Mouse (Mus musculus): ENCODE measurements around the gene Dhdh. TPM values are rescaled to one million over a fixed set of nuclear protein-coding genes. Genes with fewer than 3 reads are reported as not detected.
"Not testable (repeated sequence)": the region's sequence is repeated elsewhere in the genome, so short reads cannot be mapped to it uniquely, and the experiment has no call there.

Gene Dhdh
- total RNA-seq (2017), result 7.0 to 8.3 TPM (median 7.5 TPM) in 3 replicates

DNA sequence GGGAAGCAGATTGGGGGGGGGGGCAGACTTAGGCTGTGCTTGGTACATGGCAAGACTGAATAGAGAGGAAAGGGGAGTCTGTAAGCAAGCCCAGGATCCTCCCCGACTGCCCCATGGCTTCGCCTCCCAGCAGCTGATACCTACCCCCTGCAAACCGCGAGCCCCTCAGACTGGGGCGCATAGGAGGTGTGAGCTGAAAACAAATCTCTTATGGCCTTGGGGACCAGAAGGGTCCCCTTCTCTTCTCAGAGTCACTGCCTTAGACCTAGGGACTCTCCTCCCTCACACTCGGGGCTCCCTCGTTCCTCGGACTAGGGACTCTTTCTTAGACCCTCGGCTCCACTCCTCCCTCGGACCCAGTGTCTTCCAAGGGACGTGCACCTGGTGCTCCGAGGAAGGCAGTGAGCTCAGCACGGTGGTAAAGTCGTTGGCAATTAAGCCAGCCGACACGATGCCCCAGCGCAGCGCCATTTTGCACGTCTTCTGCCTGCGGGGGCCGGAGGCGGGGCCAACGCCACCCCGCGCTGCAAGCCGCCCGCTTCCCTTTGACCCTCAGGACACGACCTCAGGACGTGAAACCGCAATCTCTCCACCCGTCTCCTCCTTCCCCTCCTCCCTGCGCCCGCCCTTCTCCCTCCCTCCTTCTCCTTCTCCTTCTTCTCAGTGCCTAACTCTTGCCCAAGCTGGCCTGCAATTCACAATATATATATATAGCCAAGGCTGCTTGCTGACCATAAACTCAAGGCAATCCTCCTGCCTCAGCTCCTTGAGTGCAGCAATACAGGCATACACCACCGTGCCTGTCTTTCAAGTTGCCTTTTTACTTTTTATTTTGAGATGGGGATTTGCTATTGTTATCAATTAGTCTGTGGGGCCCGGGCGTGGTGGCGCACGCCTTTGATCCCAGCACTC lies at the start of gene Dhdh:
TSS of gene Dhdh (minus strand) at position 513 of the 912 bp plus-strand sequence.
- ATAC-seq (replicated peaks; ENCODE audit: insufficient number of reproducible peaks, low FRiP score, low TSS enrichment, poor library complexity, severe bottlenecking), result peak; percentile 91

DNA sequence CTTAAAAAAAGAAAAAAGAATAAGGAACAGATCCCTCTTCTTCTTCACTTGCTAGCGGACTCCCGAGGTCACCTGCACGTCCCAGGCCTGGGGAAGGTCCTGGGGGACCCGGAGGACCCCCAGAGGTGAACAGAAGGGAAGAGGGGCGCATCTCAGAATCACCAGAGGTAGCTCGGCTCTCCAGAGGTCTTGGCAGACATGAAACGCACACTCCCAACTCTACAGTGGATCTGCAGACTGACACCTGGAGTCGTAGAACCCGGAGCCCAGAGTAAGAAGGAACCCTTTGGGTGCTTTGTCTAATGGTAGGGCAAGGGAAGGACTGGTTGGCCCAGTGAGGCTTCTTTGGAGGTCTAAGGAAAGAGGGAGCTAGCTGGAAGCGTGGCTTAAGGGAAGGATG lies 49.0 kb upstream of the Dhdh start:
- no peak for ATAC-seq (replicated peaks; ENCODE audit: insufficient number of reproducible peaks, low FRiP score, low TSS enrichment, poor library complexity, severe bottlenecking)

DNA sequence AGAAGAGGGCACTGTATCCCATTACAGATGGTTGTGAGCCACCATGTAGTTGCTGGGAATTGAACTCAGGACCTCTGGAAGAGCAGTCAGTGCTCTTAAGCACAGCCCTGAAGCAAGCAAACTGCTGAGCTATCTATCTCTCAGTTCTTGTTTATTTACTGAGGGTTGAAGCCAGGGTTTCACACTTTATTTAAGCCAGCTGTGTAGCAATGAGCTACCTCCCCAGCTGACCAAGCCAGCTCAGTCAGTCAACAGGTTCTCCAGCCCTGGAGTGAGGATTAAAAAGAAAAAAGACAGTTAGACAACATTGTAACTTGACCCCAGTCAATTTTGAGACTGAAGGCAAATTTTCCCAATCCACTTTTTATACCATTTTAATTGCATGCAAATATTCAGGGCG lies 47.1 kb upstream of the Dhdh start:
- ATAC-seq (replicated peaks; ENCODE audit: insufficient number of reproducible peaks, low FRiP score, low TSS enrichment, poor library complexity, severe bottlenecking), result no peak

DNA sequence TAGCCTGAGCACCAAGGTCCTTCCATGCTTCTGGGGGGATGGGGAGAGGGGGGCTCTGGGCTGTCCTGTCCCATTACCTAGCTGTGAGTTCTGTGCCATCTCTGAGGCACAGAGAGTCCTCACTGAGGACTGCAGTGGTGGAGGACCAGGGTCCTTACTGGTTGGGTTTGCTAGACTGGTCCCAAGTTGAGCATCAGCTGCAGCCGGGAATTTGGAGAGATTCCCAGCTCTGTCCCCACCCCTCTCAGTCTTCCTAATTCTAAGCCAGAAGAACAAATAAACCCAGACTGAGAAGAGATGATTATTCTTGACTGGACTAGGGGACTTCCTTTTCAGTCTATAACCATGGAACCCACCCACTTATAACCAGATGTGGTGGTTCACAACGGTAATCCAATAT lies 42.0 kb upstream of the Dhdh start:
- no peak for ATAC-seq (replicated peaks; ENCODE audit: insufficient number of reproducible peaks, low FRiP score, low TSS enrichment, poor library complexity, severe bottlenecking)

DNA sequence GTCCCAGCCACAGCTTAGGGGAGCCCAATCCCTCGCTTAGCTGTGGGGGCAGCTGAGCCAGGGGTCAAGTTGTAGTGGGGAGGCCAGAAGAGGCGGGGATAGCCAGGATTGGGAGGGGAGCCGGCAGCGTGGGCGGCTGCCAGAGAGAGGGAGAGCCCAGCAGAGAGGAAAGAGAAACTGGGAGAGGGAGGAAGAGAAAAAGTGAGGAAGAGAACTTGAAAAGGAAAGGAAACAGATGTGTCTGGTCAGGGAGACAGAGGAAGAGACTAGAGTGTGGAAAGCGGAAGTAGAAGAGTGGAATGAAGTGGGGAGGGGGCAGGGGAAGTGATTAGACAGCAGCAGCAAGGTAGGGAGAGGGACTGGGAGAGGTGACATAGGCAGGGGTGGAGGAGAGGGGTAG lies 40.9 kb upstream of the Dhdh start:
- ATAC-seq (replicated peaks; ENCODE audit: insufficient number of reproducible peaks, low FRiP score, low TSS enrichment, poor library complexity, severe bottlenecking), result no peak

DNA sequence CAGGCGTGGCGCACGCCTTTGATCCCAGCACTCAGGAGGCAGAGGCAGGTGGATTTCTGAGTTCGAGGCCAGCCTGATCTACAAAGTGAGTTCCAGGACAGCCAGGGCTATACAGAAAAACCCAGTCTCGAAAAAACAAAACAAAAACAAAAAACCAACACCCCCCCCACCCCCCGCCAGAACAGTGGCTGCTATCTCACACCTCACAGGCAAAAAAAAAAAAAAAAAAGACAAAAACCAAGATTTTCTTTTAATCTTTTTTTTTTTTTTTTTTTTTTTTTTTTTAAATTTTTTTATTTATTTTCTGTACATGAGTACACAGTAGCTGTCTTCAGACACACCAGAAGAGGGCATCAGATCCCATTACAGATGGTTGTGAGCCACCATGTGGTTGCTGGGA lies 38.6 kb upstream of the Dhdh start:
- not testable (repeated sequence) for ATAC-seq (replicated peaks; ENCODE audit: insufficient number of reproducible peaks, low FRiP score, low TSS enrichment, poor library complexity, severe bottlenecking)

DNA sequence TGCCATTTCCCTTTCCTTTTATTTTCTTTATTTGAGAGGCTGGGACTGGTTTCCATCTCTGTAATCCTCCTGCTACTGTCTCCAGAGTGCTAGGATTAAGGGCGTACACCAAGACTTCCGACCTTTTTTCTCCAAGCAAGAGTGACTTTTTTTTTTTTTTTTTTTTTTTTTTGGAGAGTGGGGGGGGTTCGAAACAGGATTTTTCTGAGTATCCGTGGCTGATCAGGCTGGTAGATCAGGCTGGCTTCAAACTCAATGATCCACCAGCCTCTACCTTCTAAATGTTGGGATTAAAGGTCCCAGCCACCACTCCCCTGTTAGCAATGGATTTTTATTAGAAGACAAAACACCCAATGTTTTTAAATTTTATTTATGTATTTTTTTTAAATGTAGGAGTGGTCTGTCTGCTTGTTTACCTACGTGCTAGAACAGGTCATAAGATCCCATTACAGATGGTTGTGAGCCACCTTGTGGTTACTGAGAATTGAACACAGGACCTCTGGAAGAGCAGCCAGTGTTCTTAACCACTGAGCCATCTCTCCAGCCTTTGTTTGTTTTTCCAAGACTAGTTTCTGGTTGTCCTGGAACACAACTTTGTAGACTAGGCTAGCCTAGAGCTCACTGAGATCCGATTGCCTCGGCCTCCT lies 38.0 kb upstream of the Dhdh start:
- no peak for ATAC-seq (replicated peaks; ENCODE audit: insufficient number of reproducible peaks, low FRiP score, low TSS enrichment, poor library complexity, severe bottlenecking)

DNA sequence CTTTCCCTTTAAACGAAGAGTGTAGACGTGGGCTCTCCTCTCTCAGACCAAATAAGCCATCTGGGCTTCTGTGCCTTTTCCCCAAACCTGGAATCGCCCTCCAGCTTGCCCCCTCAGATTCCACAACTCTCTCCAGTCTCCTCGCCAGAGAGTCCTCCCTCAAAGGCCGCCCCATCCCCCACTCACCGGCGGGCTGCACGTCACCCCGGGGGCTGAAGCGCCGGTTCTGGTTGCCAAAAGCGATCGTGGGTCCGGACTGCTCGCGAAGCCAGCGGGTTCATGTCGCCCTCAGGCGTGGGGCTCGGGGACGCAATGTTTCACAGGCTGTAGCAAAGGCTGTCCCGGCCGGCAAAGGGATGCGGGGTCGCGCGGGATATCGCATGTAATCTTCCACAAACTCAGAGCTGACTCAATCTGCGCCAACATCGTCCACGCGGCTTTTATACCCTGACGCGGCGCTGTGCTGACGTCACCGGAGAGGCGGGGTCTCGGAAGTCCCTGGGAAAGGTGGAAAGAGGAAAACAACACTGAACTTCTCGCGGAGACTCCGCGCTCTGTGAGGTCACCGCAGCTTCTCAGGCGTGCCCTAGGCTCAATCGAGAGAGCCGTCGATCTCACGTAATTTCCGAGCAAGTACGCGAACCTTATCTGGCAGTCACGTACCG lies 37.3 kb upstream of the Dhdh start, which contains the start of the genes Ppp1r15a and Plekha4:
TSS of gene Ppp1r15a (minus strand) at position 460 of the 665 bp plus-strand sequence.
TSS of gene Plekha4 (plus strand) at position 522 of the 665 bp plus-strand sequence.
- peak; percentile 93 for ATAC-seq (replicated peaks; ENCODE audit: insufficient number of reproducible peaks, low FRiP score, low TSS enrichment, poor library complexity, severe bottlenecking)

DNA sequence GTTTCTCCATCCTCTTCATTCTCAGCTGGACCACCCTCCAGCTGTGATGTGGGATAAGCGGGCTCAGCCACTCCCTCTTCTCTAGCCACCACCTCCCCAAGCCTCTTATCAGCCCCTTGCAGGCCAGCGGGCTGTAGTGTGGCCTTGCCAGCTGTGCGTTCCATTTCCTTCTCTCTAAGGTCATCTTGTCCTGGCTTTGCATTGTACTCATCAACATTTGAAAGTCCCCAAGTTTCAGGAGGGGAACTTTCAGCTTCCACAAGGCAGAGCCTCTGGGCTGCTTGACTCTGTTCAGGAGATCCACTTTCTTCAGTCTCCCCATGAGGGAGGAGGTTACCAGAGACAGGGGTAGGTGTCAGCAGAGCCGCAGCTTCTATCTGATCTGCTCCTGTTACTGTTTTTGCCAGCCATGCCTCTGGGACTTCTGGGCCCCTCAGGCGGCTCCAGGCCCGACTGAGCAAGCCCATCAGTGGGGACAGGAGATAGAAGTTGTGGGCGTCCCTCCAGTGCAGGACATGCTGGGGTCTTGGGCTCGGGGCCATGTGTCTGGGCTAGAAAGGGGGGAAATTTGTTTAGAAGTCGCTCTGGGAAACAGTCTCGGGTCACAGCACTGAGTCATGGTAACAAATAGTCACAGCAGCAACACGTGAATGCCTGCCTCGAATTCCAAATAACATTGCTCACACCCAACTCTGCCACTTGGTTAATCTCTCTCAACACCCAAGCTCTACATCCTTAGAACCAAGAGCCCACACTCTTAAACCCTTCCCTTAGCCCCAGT lies 36.4 kb upstream of the Dhdh start:
- no peak for ATAC-seq (replicated peaks; ENCODE audit: insufficient number of reproducible peaks, low FRiP score, low TSS enrichment, poor library complexity, severe bottlenecking)

DNA sequence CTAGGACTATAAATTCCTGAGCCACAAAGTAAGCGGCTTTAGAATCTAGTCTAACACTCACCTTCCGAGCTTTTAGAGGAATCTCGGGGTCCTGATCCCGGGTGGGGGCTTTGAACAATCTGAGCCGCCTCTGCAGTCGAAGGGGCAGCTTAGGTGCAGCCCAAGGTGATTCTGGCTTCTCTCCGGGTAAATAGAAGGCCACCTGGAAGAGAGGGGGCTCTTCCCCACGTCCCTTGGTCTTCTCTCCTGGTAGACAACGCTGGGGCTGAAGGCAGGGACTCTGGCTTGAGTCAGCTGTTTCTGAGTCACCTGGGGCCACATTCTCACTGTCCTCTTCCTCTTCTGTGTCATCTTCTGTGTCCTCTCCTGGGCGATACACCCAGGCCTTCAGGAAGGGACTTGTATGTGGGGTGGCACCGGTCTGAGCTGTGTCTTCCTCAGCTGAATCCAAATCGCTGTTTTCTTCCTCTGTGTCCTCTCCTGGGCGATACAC lies 35.1 kb upstream of the Dhdh start:
- ATAC-seq (replicated peaks; ENCODE audit: insufficient number of reproducible peaks, low FRiP score, low TSS enrichment, poor library complexity, severe bottlenecking), result no peak

DNA sequence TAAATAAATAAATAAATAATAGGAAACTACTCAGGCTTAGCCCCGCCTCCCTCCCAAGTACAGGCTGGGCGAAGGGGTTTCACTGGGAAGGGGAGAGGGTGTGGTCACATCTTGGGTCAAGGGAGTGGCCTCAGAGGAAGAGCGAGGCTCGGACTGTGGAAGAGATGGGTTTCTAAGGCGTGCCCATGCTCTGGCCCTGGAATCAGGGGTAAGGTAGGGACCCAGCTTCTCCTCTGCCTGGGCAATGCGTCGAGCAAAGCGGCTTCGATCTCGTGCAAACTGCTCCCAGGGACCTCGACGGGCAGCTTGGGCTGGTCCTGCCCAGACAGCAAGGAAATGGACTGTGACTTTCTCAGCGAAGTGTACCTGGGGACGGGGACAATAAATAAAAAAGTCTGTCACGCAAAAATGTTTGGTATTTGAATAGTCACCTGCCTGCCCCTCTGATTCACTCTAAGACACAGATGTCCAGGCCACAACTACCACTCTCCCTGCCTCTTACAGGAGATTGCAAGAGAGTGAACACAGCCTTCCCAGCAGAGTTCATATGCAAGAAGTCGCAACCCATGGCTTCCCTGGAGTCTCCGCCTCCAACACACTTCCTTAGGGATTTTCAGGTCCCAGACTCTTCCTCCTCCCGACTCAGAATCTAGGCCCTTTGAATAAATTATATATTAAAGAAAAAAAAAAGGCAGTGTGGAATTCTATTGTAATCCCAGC lies 34.5 kb upstream of the Dhdh start:
- no peak for ATAC-seq (replicated peaks; ENCODE audit: insufficient number of reproducible peaks, low FRiP score, low TSS enrichment, poor library complexity, severe bottlenecking)

DNA sequence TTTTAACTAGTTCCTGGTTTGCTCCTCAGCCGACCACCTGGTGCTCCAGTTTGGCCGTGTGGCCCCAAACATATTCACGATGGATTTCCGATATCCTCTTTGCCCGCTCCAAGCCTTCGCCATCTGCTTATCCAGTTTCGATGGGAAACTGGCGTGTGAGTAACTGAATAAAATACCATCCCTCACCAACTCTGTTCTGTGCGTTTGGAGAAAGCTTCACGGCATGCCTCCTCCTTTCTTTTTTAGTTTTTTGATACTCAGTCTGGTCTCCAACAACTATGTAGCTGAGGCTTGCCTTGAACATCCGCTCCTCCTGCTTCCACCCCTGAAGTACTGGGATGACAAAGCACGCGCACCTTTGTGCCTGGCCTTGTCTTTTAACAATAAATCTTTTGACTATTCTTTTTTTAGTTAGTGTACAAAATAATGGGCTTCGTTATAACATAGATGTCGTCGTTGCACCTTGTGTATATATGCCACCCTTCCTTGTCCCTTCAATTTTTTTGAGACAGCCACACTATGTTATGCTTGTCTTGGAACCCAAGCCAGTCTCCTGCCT lies 33.7 kb upstream of the Dhdh start:
- ATAC-seq (replicated peaks; ENCODE audit: insufficient number of reproducible peaks, low FRiP score, low TSS enrichment, poor library complexity, severe bottlenecking), result no peak

DNA sequence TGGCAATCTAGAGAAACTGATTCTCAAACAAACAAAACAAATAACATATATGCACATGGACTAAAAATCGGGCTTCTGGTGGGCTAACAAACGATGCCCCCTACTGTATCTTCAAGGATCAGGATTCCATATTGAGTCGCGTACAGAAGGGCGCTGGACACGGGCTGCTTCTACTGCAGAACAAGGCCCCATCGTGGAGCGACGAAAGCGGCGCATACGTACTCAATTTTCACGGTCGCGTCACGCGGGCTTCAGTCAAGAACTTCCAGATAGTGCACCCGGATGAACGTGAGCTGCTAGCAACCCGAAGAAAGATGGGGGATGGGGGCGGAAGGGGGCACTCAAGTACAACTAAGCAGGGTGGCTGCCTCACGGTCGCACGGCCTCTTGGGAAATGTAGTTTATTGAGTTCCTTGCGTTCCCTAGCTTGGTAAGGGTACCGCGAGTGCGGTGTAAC lies 33.2 kb upstream of the Dhdh start:
- peak; percentile 75 for ATAC-seq (replicated peaks; ENCODE audit: insufficient number of reproducible peaks, low FRiP score, low TSS enrichment, poor library complexity, severe bottlenecking)

DNA sequence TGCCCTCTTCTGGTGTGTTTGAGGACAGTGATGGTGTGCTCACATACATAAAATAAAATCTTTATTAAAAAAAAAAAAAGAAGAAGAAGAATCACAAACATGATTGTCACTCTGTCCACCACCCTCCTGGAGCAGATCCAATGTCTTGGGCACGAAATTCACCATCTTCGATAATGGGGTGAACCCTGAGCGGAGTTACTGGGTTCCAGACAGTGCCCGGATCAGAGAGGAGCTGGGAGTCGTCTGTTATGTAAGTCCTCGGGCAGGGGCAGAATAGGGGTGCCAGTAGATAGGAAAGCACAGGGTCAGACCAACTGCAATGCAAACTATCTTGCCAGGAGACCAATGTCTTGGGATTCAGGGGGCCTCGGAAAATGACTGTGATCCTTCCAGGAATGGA lies 32.0 kb upstream of the Dhdh start:
- no peak for ATAC-seq (replicated peaks; ENCODE audit: insufficient number of reproducible peaks, low FRiP score, low TSS enrichment, poor library complexity, severe bottlenecking)

DNA sequence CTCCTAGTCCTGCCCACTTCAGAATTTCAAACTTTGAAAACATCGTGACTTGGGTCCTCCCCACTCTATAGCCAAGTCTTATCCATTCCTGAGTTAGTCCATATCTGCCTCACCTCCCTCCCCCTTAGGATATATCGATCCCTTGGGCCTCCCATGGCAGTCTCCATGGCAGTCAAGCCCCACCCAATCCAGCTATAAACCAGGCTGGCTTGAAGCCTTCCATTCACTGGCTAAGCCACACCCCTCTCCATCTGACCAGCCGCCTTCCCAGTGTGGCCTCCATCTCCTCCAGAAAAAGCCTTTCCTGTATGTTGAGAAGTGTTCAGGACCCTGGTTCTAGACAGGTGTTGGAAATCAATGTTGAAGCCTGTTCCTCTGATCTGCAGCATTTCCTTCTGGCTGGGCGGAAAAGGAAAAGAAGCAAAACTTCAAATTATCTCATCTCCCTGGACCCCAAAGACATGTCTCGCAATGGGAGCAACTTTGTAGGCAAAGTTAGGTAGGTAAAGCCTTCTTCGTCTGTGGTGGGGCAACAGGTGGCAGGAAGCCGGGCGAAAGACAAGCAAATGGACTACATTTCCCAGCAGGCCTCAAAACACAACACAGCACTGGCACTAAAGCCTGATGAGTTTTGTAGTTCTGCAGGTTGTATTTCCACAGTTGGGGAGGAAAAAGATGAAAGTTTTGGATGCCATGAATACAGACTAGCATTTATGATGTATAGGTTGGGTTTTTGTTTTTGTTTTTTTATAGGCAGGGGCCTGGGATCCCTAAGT lies 30.9 kb upstream of the Dhdh start:
- no peak for ATAC-seq (replicated peaks; ENCODE audit: insufficient number of reproducible peaks, low FRiP score, low TSS enrichment, poor library complexity, severe bottlenecking)

DNA sequence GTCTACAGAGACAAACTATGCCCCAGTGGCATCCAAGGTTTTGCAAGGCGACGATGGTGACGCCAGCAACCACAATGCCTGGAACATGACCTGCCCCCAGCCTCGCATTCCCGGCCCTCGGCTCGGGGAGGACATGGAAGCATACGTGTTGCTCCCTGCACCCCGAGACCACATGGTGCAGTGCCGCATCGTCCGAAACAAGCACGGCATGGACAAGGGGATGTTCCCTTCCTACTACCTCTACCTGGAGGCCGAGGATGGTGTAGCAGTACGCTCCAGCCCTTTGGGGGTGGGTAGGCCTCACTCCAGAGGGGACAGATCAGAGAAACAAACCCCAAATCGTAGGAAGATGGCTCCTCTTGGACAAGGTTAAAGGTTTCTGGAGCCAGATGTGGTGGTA lies 30.0 kb upstream of the Dhdh start:
- no peak for ATAC-seq (replicated peaks; ENCODE audit: insufficient number of reproducible peaks, low FRiP score, low TSS enrichment, poor library complexity, severe bottlenecking)

DNA sequence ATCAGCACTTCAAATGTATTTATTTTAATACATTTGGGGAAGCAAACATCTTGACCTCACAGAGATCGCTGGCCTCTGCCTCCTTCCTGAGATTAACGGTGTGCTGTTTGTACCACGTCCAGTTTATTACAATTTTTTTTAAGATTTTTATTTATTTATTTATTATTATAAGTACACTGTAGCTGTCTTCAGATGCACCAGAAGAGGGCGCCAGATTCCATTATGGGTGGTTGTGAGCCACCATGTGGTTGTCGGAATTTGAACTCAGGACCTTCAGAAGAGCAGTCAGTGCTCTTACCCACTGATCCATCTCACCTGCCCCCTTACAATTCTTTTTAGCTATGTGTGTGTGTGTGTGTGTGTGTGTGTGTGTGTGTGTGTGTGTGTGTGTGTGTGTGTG lies 28.2 kb upstream of the Dhdh start:
- ATAC-seq (replicated peaks; ENCODE audit: insufficient number of reproducible peaks, low FRiP score, low TSS enrichment, poor library complexity, severe bottlenecking), result not testable (repeated sequence)

Measured in monocyte, adult 5-6 weeks (primary cell).